Mouse (Mus musculus): ENCODE measurements around the gene Ttc27.

Ttc27 gene

GRCm38 (mm10) chr17:74842603-74843002 lies 125.1 kb downstream of the Ttc27 start:
- DNase-seq: no peak

GRCm38 (mm10) chr17:74843486-74843885 lies 126.0 kb downstream of the Ttc27 start:
- no peak for DNase-seq

GRCm38 (mm10) chr17:74846031-74846891 lies 128.7 kb downstream of the Ttc27 start:
- no peak for DNase-seq

- peak in 1 of 2 experiments; percentile 33 for DNase-seq
These were observed 132.7 kb downstream of the Ttc27 start for GRCm38 (mm10) chr17:74850216-74850615.

GRCm38 (mm10) chr17:74859298-74859697 lies 141.8 kb downstream of the Ttc27 start:
- no peak for DNase-seq

- DNase-seq: peak in 1 of 2 experiments; percentile 3
These were observed 142.9 kb downstream of the Ttc27 start for GRCm38 (mm10) chr17:74860180-74860993.

- DNase-seq: no peak
These were observed 146.3 kb downstream of the Ttc27 start for GRCm38 (mm10) chr17:74863845-74864244.

- DNase-seq: no peak
These were observed 147.4 kb downstream of the Ttc27 start for GRCm38 (mm10) chr17:74864790-74865548.

- no peak for DNase-seq
These were observed 148.4 kb downstream of the Ttc27 start for GRCm38 (mm10) chr17:74865694-74866564.

- peak; percentile 20 to 47 for DNase-seq
These were observed 149.3 kb downstream of the Ttc27 start for GRCm38 (mm10) chr17:74866565-74867507.

- DNase-seq: no peak
These were observed 150.8 kb downstream of the Ttc27 start for GRCm38 (mm10) chr17:74868185-74868907.

- no peak for DNase-seq
These were observed 152.0 kb downstream of the Ttc27 start for GRCm38 (mm10) chr17:74869556-74869955.

- no peak for DNase-seq
These were observed 152.9 kb downstream of the Ttc27 start for GRCm38 (mm10) chr17:74870177-74871160.

- no peak for DNase-seq
These were observed 155.0 kb downstream of the Ttc27 start for GRCm38 (mm10) chr17:74872567-74872966.

- DNase-seq: no peak
These were observed 156.2 kb downstream of the Ttc27 start for GRCm38 (mm10) chr17:74873756-74874155.

- DNase-seq: no peak
These were observed 158.2 kb downstream of the Ttc27 start for GRCm38 (mm10) chr17:74875740-74876139.

- no peak for DNase-seq
These were observed 159.4 kb downstream of the Ttc27 start for GRCm38 (mm10) chr17:74876954-74877353.

- DNase-seq: no peak
These were observed 162.2 kb downstream of the Ttc27 start for GRCm38 (mm10) chr17:74879768-74880167.

GRCm38 (mm10) chr17:74887039-74887438 lies 169.5 kb downstream of the Ttc27 start:
- DNase-seq: no peak

All from cerebellum, postnatal 14 days (tissue).